Mouse (Mus musculus) midbrain, embryonic 13.5 days (tissue): ENCODE measurements around the gene Ddx51. TPM values are rescaled to one million over a fixed set of nuclear protein-coding genes. Genes with fewer than 3 reads are reported as not detected.

ENCODE experiments used
- ATAC-seq: fragments of 200-750 bp; cut with Nextera tagmentation; 2 replicates; pipeline ENCODE4 v1.8.0; 2017; ENCODE audit warnings: mild to moderate bottlenecking, moderate TSS enrichment, moderate library complexity
- H3K27ac ChIP-seq: fragments of 300-500 bp; sonication (generic); 2 replicates; pipeline ENCODE4 v1.5.1; 2015; ENCODE audit warnings: inconsistent platforms, mild to moderate bottlenecking, moderate library complexity
- H3K27me3 ChIP-seq: fragments of 300-500 bp; sonication (generic); 2 replicates; pipeline ENCODE4 v1.6.1; 2015; ENCODE audit warnings: mild to moderate bottlenecking, inconsistent platforms
- H3K36me3 ChIP-seq: fragments of 300-500 bp; sonication (generic); 2 replicates; pipeline ENCODE4 v1.6.1; 2015; ENCODE audit warnings: mild to moderate bottlenecking, inconsistent platforms
- H3K4me1 ChIP-seq: fragments of 300-500 bp; sonication (generic); replicated peaks from 2 replicates; pipeline ENCODE4 v1.6.1; 2015; ENCODE audit warnings: inconsistent platforms
- H3K4me2 ChIP-seq: fragments of 300-500 bp; sonication (generic); replicated peaks from 2 replicates; pipeline ENCODE4 v1.6.1; 2015; ENCODE audit warnings: moderate library complexity, mild to moderate bottlenecking, inconsistent platforms
- H3K4me3 ChIP-seq: fragments of 300-500 bp; sonication (generic); replicated peaks from 2 replicates; pipeline ENCODE4 v1.5.1; 2015; ENCODE audit warnings: mild to moderate bottlenecking, inconsistent platforms
- H3K9ac ChIP-seq: fragments of 300-500 bp; sonication (generic); replicated peaks from 2 replicates; pipeline ENCODE4 v1.6.1; 2015; ENCODE audit warnings: mild to moderate bottlenecking, inconsistent platforms
- H3K9me3 ChIP-seq: fragments of 300-500 bp; sonication (generic); 2 replicates; pipeline ENCODE4 v1.6.1; 2016; ENCODE audit warnings: mild to moderate bottlenecking, inconsistent platforms
- WGBS: fragments of 180-500 bp; shearing (Covaris S2); methylation state at CpG from one replicate; pipeline ENCODE4 v1.1.7; 2015; 5-methylcytosine and 5-hydroxymethylcytosine counted together
- polyA plus RNA-seq: library from polyadenylated mRNA; unstranded; fragments of >200 nt; fragmentation: Nextera tagmentation; extraction: Ambion mirVana; gene quantifications from 2 replicates; pipeline ENCODE4 v1.2.1, GENCODE M21; 2015

Ddx51 gene
- polyA plus RNA-seq = 16.4 and 19.8 TPM in 2 replicates

- Histone ChIP-seq H3K27ac (no peak within 1 kb of the TSS), H3K4me1 (peaks cover 21% of the 10 kb centered on the region), H3K4me2 (peak within 1 kb of the TSS; percentile 97), H3K9ac (peak within 1 kb of the TSS; percentile 81), H3K27me3 (no peaks in the 10 kb centered on the region), H3K9me3 (no peaks in the 10 kb centered on the region), H3K36me3 (peaks cover 74% of the 10 kb centered on the region), H3K4me3 (peak within 1 kb of the TSS; percentile 95)
- 1% methylated on average over 91 of the region's 91 CpGs for WGBS
- ATAC-seq = peak; percentile 90
Measured at GRCm38 (mm10) chr5:110652719-110653648, at the start of gene Ddx51, which contains the start of gene Noc4l. Gene Ddx51, plus strand, starts transcription at chr5:110653451. Gene Noc4l, minus strand, starts transcription at chr5:110653417.

GRCm38 (mm10) chr5:110604311-110604710 lies 48.9 kb upstream of the Ddx51 start:
- H3K9me3 ChIP-seq = no peaks in the 10 kb centered on the region
- H3K9ac ChIP-seq = no peak overlapping the region
- no peaks in the 10 kb centered on the region; the same call in 1 of the 2 replicates for H3K36me3 ChIP-seq
- ATAC-seq = no peak
- H3K4me2 ChIP-seq = no peak overlapping the region
- 0 out of 2 replicates have a peak, but pooled peaks cover 3% of the 10 kb centered on the region for H3K4me1 ChIP-seq
- no peaks in the 10 kb centered on the region for H3K27me3 ChIP-seq
- WGBS = 93% methylated on average over 2 of the region's 2 CpGs
- no peak overlapping the region for H3K27ac ChIP-seq
- H3K4me3 ChIP-seq = no peak overlapping the region

- no peak for ATAC-seq
- Histone ChIP-seq H3K4me3 (no peak overlapping the region), H3K9me3 (no peaks in the 10 kb centered on the region), H3K9ac (no peak overlapping the region), H3K4me2 (no peak overlapping the region), H3K27ac (no peak overlapping the region), H3K4me1 (0 out of 2 replicates have a peak, but pooled peaks cover 3% of the 10 kb centered on the region), H3K27me3 (no peaks in the 10 kb centered on the region), H3K36me3 (no peaks in the 10 kb centered on the region; the same call in 1 of the 2 replicates)
- WGBS = 56% methylated on average over 5 of the region's 5 CpGs
Measured at GRCm38 (mm10) chr5:110605531-110606221, 47.6 kb upstream of the Ddx51 start.

- H3K4me1 ChIP-seq = 0 out of 2 replicates have a peak, but pooled peaks cover 3% of the 10 kb centered on the region
- H3K9ac ChIP-seq = no peak overlapping the region
- H3K4me3 ChIP-seq = no peak overlapping the region
- H3K27me3 ChIP-seq = no peaks in the 10 kb centered on the region
- no peaks in the 10 kb centered on the region for H3K9me3 ChIP-seq
- no peaks in the 10 kb centered on the region; the same call in 1 of the 2 replicates for H3K36me3 ChIP-seq
- H3K27ac ChIP-seq = no peak overlapping the region
- 83% methylated on average over 3 of the region's 3 CpGs for WGBS
- no peak for ATAC-seq
- no peak overlapping the region for H3K4me2 ChIP-seq
Measured at GRCm38 (mm10) chr5:110607767-110608166, 45.5 kb upstream of the Ddx51 start.

- Histone ChIP-seq H3K4me2 (no peak overlapping the region), H3K4me1 (0 out of 2 replicates have a peak, but pooled peaks cover 3% of the 10 kb centered on the region), H3K9me3 (no peaks in the 10 kb centered on the region), H3K36me3 (no peaks in the 10 kb centered on the region), H3K27me3 (no peaks in the 10 kb centered on the region), H3K27ac (no peak overlapping the region), H3K4me3 (no peak overlapping the region), H3K9ac (no peak overlapping the region)
- 79% methylated on average over 6 of the region's 6 CpGs for WGBS
- ATAC-seq = no peak
Measured at GRCm38 (mm10) chr5:110608336-110608735, 44.9 kb upstream of the Ddx51 start.

GRCm38 (mm10) chr5:110608941-110609340 lies 44.3 kb upstream of the Ddx51 start:
- Histone ChIP-seq H3K4me2 (no peak overlapping the region), H3K9ac (no peak overlapping the region), H3K36me3 (no peaks in the 10 kb centered on the region), H3K9me3 (no peaks in the 10 kb centered on the region), H3K27ac (no peak overlapping the region), H3K27me3 (no peaks in the 10 kb centered on the region), H3K4me3 (no peak overlapping the region), H3K4me1 (0 out of 2 replicates have a peak, but pooled peaks cover 3% of the 10 kb centered on the region)
- no peak for ATAC-seq
- WGBS = 49% methylated on average over 8 of the region's 8 CpGs

- 91% methylated on average over 3 of the region's 3 CpGs for WGBS
- Histone ChIP-seq H3K36me3 (no peaks in the 10 kb centered on the region), H3K9ac (no peak overlapping the region), H3K27me3 (no peaks in the 10 kb centered on the region), H3K4me3 (no peak overlapping the region), H3K4me2 (no peak overlapping the region), H3K9me3 (no peaks in the 10 kb centered on the region), H3K4me1 (0 out of 2 replicates have a peak, but pooled peaks cover 3% of the 10 kb centered on the region), H3K27ac (no peak overlapping the region)
- ATAC-seq = no peak
Measured at GRCm38 (mm10) chr5:110609425-110609824, 43.8 kb upstream of the Ddx51 start.

- 89% methylated on average over 5 of the region's 5 CpGs for WGBS
- no peaks in the 10 kb centered on the region; the same call in 1 of the 2 replicates for H3K36me3 ChIP-seq
- no peaks in the 10 kb centered on the region for H3K9me3 ChIP-seq
- no peak overlapping the region for H3K4me3 ChIP-seq
- no peaks in the 10 kb centered on the region for H3K27me3 ChIP-seq
- no peak overlapping the region for H3K9ac ChIP-seq
- H3K4me1 ChIP-seq = 0 out of 2 replicates have a peak, but pooled peaks cover 3% of the 10 kb centered on the region
- ATAC-seq = no peak
- no peak overlapping the region for H3K27ac ChIP-seq
- H3K4me2 ChIP-seq = no peak overlapping the region
Measured at GRCm38 (mm10) chr5:110609868-110610267, 43.4 kb upstream of the Ddx51 start.

GRCm38 (mm10) chr5:110610484-110610883 lies 42.8 kb upstream of the Ddx51 start:
- Histone ChIP-seq H3K27me3 (no peaks in the 10 kb centered on the region), H3K9ac (no peak overlapping the region), H3K4me3 (no peak overlapping the region), H3K9me3 (no peaks in the 10 kb centered on the region), H3K4me1 (0 out of 2 replicates have a peak, but pooled peaks cover 3% of the 10 kb centered on the region), H3K4me2 (no peak overlapping the region), H3K36me3 (no peaks in the 10 kb centered on the region; the same call in 1 of the 2 replicates), H3K27ac (no peak overlapping the region)
- ATAC-seq = no peak
- 86% methylated on average over 7 of the region's 7 CpGs for WGBS

GRCm38 (mm10) chr5:110611435-110612158 lies 41.7 kb upstream of the Ddx51 start:
- Histone ChIP-seq H3K9me3 (no peaks in the 10 kb centered on the region), H3K9ac (0 out of 2 replicates have a peak overlapping the region, but pooled peaks have one; percentile 10), H3K27me3 (no peaks in the 10 kb centered on the region), H3K27ac (no peak overlapping the region), H3K36me3 (no peaks in the 10 kb centered on the region; the same call in 1 of the 2 replicates), H3K4me3 (no peak overlapping the region), H3K4me2 (no peak overlapping the region), H3K4me1 (0 out of 2 replicates have a peak, but pooled peaks cover 3% of the 10 kb centered on the region)
- WGBS = 81% methylated on average over 5 of the region's 5 CpGs
- no peak for ATAC-seq

- Histone ChIP-seq H3K4me1 (no peaks in the 10 kb centered on the region), H3K9me3 (no peaks in the 10 kb centered on the region), H3K4me3 (no peak overlapping the region), H3K27me3 (no peaks in the 10 kb centered on the region), H3K27ac (no peak overlapping the region), H3K4me2 (no peak overlapping the region), H3K36me3 (peaks cover 8% of the 10 kb centered on the region; the same call in 1 of the 2 replicates), H3K9ac (no peak overlapping the region)
- 91% methylated on average over 6 of the region's 6 CpGs for WGBS
- ATAC-seq = no peak
Measured at GRCm38 (mm10) chr5:110619226-110619625, 34.0 kb upstream of the Ddx51 start.
